Mouse (Mus musculus) heart, adult 2 months (tissue): ENCODE results near the gene Ror2. TPM values are rescaled to one million over a fixed set of nuclear protein-coding genes. Genes with fewer than 3 reads are reported as not detected.
A peak's percentile ranks its signal among the peaks of the same experiment; 100 is the strongest.

Experiments
- DNase-seq, 2 experiments: peaks; one replicate each; pipeline ENCODE4 v3.0.0; 2021
- H3K27ac ChIP-seq: fragments of 200-600 bp; 2 replicates; pipeline ENCODE4 v1.8.1; 2022
- H3K27me3 ChIP-seq: fragments of 200-500 bp; 2 replicates; pipeline ENCODE4 v1.6.1; 2012; ENCODE audit warnings: mild to moderate bottlenecking, low read length, inconsistent platforms, mixed read lengths; ENCODE audit not compliant: control insufficient read depth, insufficient read depth
- H3K36me3 ChIP-seq: fragments of 200-500 bp; 2 replicates; pipeline ENCODE4 v1.6.1; 2012; ENCODE audit warnings: low read length, inconsistent platforms; ENCODE audit not compliant: control insufficient read depth, insufficient read depth
- H3K4me1 ChIP-seq: fragments of 200-500 bp; 2 replicates; pipeline ENCODE4 v1.6.1; 2011; ENCODE audit warnings: low read length; ENCODE audit not compliant: control insufficient read depth, insufficient read depth
- H3K4me3 ChIP-seq: fragments of 200-600 bp; 2 replicates; pipeline ENCODE4 v1.8.1; 2022
- H3K79me2 ChIP-seq: fragments of 200-500 bp; replicated peaks from 2 replicates; pipeline ENCODE4 v1.6.1; 2012; ENCODE audit warnings: mild to moderate bottlenecking, inconsistent platforms, low read length, moderate library complexity, mixed read lengths; ENCODE audit not compliant: control insufficient read depth, insufficient read depth
- H3K9ac ChIP-seq: fragments of 200-500 bp; 2 replicates; pipeline ENCODE4 v1.6.1; 2012; ENCODE audit warnings: low read depth, mild to moderate bottlenecking, control low read depth, inconsistent platforms, low read length, mixed read lengths
- CTCF ChIP-seq: fragments of 200-600 bp; IDR thresholded peaks from 2 replicates; pipeline ENCODE4 v1.8.1; 2022; ENCODE audit warnings: antibody characterized with exemption, mild to moderate bottlenecking, moderate library complexity
- EP300 ChIP-seq: fragments of 200-500 bp; IDR thresholded peaks from 2 replicates; pipeline ENCODE4 v1.6.1; 2011; ENCODE audit warnings: low read depth, low read length, control low read depth; ENCODE audit not compliant: insufficient read depth
- POLR2A ChIP-seq: fragments of 200-500 bp; IDR thresholded peaks from 2 replicates; pipeline ENCODE4 v1.6.1; 2011; ENCODE audit warnings: mild to moderate bottlenecking, low read depth, low read length, control low read depth; ENCODE audit not compliant: insufficient read depth
- WGBS: fragments of 180-500 bp; shearing (Covaris S2); methylation state at CpG from one replicate; pipeline ENCODE4 v1.1.7; 2018; 5-methylcytosine and 5-hydroxymethylcytosine counted together
- intact Hi-C: fragments of 180-260 bp; cut with DNase I; formaldehyde crosslinking; loops from one replicate; pipeline ENCODE4 v1.15.1; 2025
- polyA plus RNA-seq: library from polyadenylated mRNA; depleted of rRNA; stranded (reverse); fragments of >200 nt; gene quantifications from 2 replicates; pipeline ENCODE4 v1.2.3, GENCODE M21; 2012
- total RNA-seq, 2 experiments: library from RNA; stranded (reverse); gene quantifications; 2 replicates each; pipeline ENCODE4 v1.2.3; 2021

Ror2 gene
- total and polyA plus RNA-seq, 3 experiments: 1.1 to 1.9 (median 1.5) TPM

DNA sequence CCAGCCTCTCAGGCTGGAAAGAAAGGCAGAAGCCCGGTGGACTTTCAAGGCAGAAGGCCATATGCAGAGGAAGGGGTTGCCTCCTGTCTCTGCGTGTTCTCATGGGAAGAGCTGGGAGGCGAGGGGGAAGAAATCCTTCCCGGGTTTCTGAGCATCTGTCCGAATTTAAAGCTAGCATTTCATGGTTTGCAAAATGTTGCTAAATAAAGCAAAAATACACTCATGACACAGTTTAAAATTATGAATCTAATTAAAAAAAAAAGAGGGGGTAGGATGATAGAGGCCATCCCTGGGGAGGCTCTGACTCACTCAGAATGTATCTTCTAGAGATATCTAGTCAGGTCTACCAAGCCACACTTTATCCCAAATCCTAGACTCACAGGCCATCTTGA is 83.5 kb downstream of the Ror2 start:
- Histone ChIP-seq H3K9ac (no peak overlapping the region), H3K27ac (no peak overlapping the region; the same call in 1 of the 2 replicates), H3K4me1 (no peaks in the 10 kb centered on the region), H3K4me3 (no peak overlapping the region), H3K79me2 (no peaks in the 10 kb centered on the region), H3K27me3 (no peaks in the 10 kb centered on the region), H3K36me3 (no peaks in the 10 kb centered on the region)
- no peak for TF ChIP-seq EP300
- TF ChIP-seq CTCF: no peak
- no peak for TF ChIP-seq POLR2A
- intact Hi-C loops: no loop called here
- WGBS: 69% methylated on average over 5 of the region's 5 CpGs
- no peak for DNase-seq

GRCm38 (mm10) chr13:53201628-53202438 is 84.1 kb downstream of the Ror2 start:
- H3K27ac ChIP-seq: no peak overlapping the region; the same call in 1 of the 2 replicates
- WGBS: 29% methylated on average over 18 of the region's 18 CpGs
- peak; percentile 44 to 50 for DNase-seq
- H3K9ac ChIP-seq: no peak overlapping the region
- no peaks in the 10 kb centered on the region for H3K36me3 ChIP-seq
- intact Hi-C loops: no loop called here
- TF ChIP-seq EP300: no peak
- TF ChIP-seq POLR2A: no peak
- TF ChIP-seq CTCF: no peak
- no peaks in the 10 kb centered on the region for H3K27me3 ChIP-seq
- H3K4me3 ChIP-seq: no peak overlapping the region
- no peaks in the 10 kb centered on the region for H3K79me2 ChIP-seq
- H3K4me1 ChIP-seq: no peaks in the 10 kb centered on the region

DNA sequence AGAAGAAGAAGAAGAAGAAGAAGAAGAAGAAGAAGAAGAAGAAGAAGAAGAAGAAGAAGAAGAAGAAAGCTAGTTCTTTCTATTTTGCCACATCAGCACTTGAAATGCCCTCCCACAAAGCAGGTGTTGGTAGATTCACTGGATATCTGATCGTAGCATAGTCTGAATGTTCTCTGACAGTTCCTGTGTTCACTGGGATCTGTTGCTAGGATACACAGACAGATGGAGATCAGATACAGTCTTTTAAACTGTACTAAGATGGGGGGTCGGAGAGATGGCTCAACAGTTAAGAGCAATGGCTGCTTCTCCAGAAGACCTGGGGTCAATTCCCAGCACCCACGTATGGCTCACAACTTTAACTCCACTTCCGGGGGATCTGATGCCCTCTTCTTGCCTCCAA is 85.8 kb downstream of the Ror2 start:
- H3K27ac ChIP-seq: no peak overlapping the region
- no peaks in the 10 kb centered on the region for H3K27me3 ChIP-seq
- 85% methylated on average over 4 of the region's 4 CpGs for WGBS
- no peaks in the 10 kb centered on the region for H3K79me2 ChIP-seq
- no peak for DNase-seq
- TF ChIP-seq POLR2A: no peak
- H3K4me1 ChIP-seq: no peaks in the 10 kb centered on the region
- intact Hi-C loops: no loop called here
- H3K36me3 ChIP-seq: no peaks in the 10 kb centered on the region
- H3K9ac ChIP-seq: no peak overlapping the region
- H3K4me3 ChIP-seq: no peak overlapping the region

DNA sequence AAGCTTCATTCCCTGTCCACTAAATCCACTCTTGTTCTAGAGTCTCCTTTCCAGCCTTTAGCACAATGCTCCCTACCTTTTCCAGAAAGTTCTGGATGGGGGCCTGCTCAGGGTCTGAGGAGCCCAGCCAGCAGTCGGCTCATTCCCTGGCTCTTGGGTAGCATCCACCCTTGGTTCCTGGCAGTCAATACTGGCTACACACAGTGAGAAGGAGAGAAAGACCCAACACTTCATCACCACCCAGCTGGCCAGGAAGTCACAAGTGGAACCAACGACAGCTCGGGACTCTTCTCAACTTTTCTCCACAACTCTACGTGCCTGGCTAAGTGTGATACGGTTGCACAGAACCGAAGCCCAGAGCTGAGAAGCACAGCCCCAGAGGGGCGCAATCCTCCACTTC is 86.7 kb downstream of the Ror2 start:
- Histone ChIP-seq H3K27ac (no peak overlapping the region), H3K36me3 (no peaks in the 10 kb centered on the region), H3K9ac (no peak overlapping the region), H3K4me1 (no peaks in the 10 kb centered on the region), H3K27me3 (no peaks in the 10 kb centered on the region), H3K79me2 (no peaks in the 10 kb centered on the region), H3K4me3 (no peak overlapping the region)
- WGBS: 69% methylated on average over 7 of the region's 7 CpGs
- intact Hi-C loops: no loop called here
- no peak for DNase-seq
- TF ChIP-seq POLR2A (no peak), EP300 (no peak), CTCF (no peak)

DNA sequence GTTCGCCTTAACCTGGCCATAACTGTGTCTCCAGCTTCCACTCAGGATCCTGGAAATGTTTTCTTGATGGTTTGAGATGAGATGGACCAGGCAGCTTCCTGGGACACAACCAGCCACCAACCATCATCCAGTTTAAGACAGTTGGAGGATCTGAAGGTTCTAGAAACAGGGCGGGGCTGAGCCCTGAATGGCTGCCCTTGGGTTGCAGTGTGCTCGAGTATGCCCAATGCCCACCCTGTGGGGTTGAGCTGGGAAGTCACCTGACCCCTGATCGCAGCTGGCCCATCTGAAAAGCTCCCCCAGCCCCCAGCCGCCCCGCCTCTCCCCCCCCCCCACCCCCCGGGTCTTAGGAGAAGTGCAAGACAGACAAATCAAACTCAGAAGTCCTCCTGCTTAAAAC is 89.2 kb downstream of the Ror2 start:
- peaks cover 3% of the 10 kb centered on the region for H3K4me1 ChIP-seq
- intact Hi-C loops: no loop called here

GRCm38 (mm10) chr13:53195951-53196677 is 89.8 kb downstream of the Ror2 start:
- intact Hi-C loops: no loop called here
- H3K79me2 ChIP-seq: no peaks in the 10 kb centered on the region
- 91% methylated on average over 6 of the region's 6 CpGs for WGBS
- H3K4me3 ChIP-seq: no peak overlapping the region
- H3K27ac ChIP-seq: no peak overlapping the region
- no peaks in the 10 kb centered on the region for H3K36me3 ChIP-seq
- H3K9ac ChIP-seq: no peak overlapping the region
- TF ChIP-seq POLR2A (no peak), EP300 (no peak), CTCF (no peak)
- DNase-seq: no peak
- no peaks in the 10 kb centered on the region for H3K27me3 ChIP-seq
- peaks cover 3% of the 10 kb centered on the region for H3K4me1 ChIP-seq

More for the DNA sequence above, 89.2 kb downstream of the Ror2 start:
- Histone ChIP-seq H3K4me3 (no peak overlapping the region), H3K27ac (no peak overlapping the region), H3K27me3 (no peaks in the 10 kb centered on the region), H3K9ac (no peak overlapping the region), H3K36me3 (no peaks in the 10 kb centered on the region), H3K79me2 (no peaks in the 10 kb centered on the region)
- TF ChIP-seq EP300: no peak
- no peak for TF ChIP-seq POLR2A
- TF ChIP-seq CTCF: no peak
- 79% methylated on average over 7 of the region's 7 CpGs for WGBS
- no peak for DNase-seq
